Mouse (Mus musculus): Measurements from ENCODE around the gene Hist1h4m.
A peak's percentile ranks its signal among the peaks of the same experiment; 100 is the strongest.
"Not testable (repeated sequence)": the region's sequence is repeated elsewhere in the genome, so short reads cannot be mapped to it uniquely, and the experiment has no call there.

The Hist1h4m gene

GRCm38 (mm10) chr13:21811074-21811473, 472 bp upstream of the Hist1h4m start:
- DNase-seq: not testable (repeated sequence)

GRCm38 (mm10) chr13:21812092-21812491, 546 bp downstream of the Hist1h4m start:
- DNase-seq: not testable (repeated sequence)

- DNase-seq: not testable (repeated sequence)
Observed at GRCm38 (mm10) chr13:21820082-21820890, 8.7 kb downstream of the Hist1h4m start.

GRCm38 (mm10) chr13:21828511-21828910, 17.0 kb downstream of the Hist1h4m start:
- DNase-seq: no peak

GRCm38 (mm10) chr13:21830344-21830743, 18.8 kb downstream of the Hist1h4m start:
- no peak for DNase-seq

- DNase-seq: peak; percentile 52
Observed at GRCm38 (mm10) chr13:21831418-21832394, 20.2 kb downstream of the Hist1h4m start, which contains the start of gene Hist1h4n. Gene Hist1h4n, minus strand, starts transcription at chr13:21832196.

- DNase-seq: not testable (repeated sequence)
Observed at GRCm38 (mm10) chr13:21833461-21833860, 21.9 kb downstream of the Hist1h4m start, which contains the start of the genes Hist1h2ap and Hist1h2br. Gene Hist1h2ap, minus strand, starts transcription at chr13:21833507. Gene Hist1h2br, plus strand, starts transcription at chr13:21833743.

GRCm38 (mm10) chr13:21840508-21840907, 29.0 kb downstream of the Hist1h4m start:
- DNase-seq: not testable (repeated sequence)

GRCm38 (mm10) chr13:21846356-21846755, 34.8 kb downstream of the Hist1h4m start:
- DNase-seq: not testable (repeated sequence)

GRCm38 (mm10) chr13:21847883-21848282, 36.3 kb downstream of the Hist1h4m start:
- no peak for DNase-seq

- not testable (repeated sequence) for DNase-seq
Observed at GRCm38 (mm10) chr13:21850696-21851095, 39.1 kb downstream of the Hist1h4m start.

GRCm38 (mm10) chr13:21852215-21852945, 40.8 kb downstream of the Hist1h4m start:
- no peak for DNase-seq

GRCm38 (mm10) chr13:21855146-21855545, 43.6 kb downstream of the Hist1h4m start:
- DNase-seq: peak; percentile 71

GRCm38 (mm10) chr13:21855698-21856162, 44.2 kb downstream of the Hist1h4m start:
- peak; percentile 24 for DNase-seq

- no peak for DNase-seq
Observed at GRCm38 (mm10) chr13:21861608-21862007, 50.1 kb downstream of the Hist1h4m start.
